Mouse (Mus musculus) forebrain, embryonic 10.5 days (tissue): ENCODE measurements around the gene Flvcr1. TPM values are rescaled to one million over a fixed set of nuclear protein-coding genes. Genes with fewer than 3 reads are reported as not detected.
A peak's percentile ranks its signal among the peaks of the same experiment; 100 is the strongest.

Experiments
- DNase-seq: peaks from one replicate; pipeline ENCODE4 v3.0.0-alpha.2; 2017; ENCODE audit warnings: low spot score; ENCODE audit errors: extremely low spot score
- H3K27ac ChIP-seq: fragments of 300-500 bp; sonication (generic); 2 replicates; pipeline ENCODE4 v1.5.1; 2016; ENCODE audit warnings: mild to moderate bottlenecking
- H3K27me3 ChIP-seq: fragments of 300-500 bp; sonication (generic); 2 replicates; pipeline ENCODE4 v1.6.1; 2016; ENCODE audit warnings: mild to moderate bottlenecking; ENCODE audit not compliant: poor library complexity, severe bottlenecking
- H3K36me3 ChIP-seq: fragments of 300-500 bp; sonication (generic); replicated peaks from 2 replicates; pipeline ENCODE4 v1.6.1; 2016; ENCODE audit warnings: mild to moderate bottlenecking, moderate library complexity
- H3K4me1 ChIP-seq: fragments of 300-500 bp; sonication (generic); 2 replicates; pipeline ENCODE4 v1.6.1; 2016
- H3K4me3 ChIP-seq: fragments of 300-500 bp; sonication (generic); 2 replicates; pipeline ENCODE4 v1.5.1; 2016; ENCODE audit warnings: mild to moderate bottlenecking, moderate library complexity
- H3K9me3 ChIP-seq: fragments of 300-500 bp; sonication (generic); 2 replicates; pipeline ENCODE4 v1.6.1; 2016; ENCODE audit warnings: mild to moderate bottlenecking, moderate library complexity
- WGBS: fragments of 180-500 bp; shearing (Covaris S2); methylation state at CpG from one replicate; pipeline ENCODE4 v1.1.7; 2016; 5-methylcytosine and 5-hydroxymethylcytosine counted together
- polyA plus RNA-seq: library from polyadenylated mRNA; unstranded; fragments of >200 nt; fragmentation: Nextera tagmentation; extraction: Ambion mirVana; gene quantifications from 2 replicates; pipeline ENCODE4 v1.2.1, GENCODE M21; 2016

Gene Flvcr1
- polyA plus RNA-seq, 1 experiment from 2014 or later = 8.2 TPM

DNA sequence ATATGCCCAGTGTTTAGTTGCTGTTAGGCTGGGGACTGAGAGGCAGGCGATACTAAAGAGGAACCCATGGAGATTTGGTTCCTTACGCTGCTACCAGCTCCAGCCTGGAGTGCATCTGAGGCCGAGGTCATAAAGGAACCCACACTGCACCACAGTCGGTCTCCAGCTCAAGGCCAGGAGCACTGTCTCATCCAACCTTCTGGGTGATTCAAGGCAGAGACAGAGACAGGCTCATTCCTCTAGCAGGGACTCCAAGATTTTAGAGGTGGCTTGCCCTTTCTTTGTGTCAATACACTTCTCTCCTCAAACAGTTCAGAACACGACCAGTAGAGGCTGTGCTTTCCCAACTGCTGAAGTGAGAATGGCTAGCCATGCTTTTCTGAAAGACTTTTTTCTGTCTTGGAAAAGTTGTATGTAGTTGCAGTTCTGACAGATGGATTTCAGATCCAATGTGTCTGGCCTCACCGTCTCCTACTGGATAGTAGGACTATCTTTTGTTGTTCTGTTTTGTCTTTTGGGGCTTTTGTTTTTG lies 29.5 kb downstream of the Flvcr1 start:
- Histone ChIP-seq H3K27me3 (no peaks in the 10 kb centered on the region), H3K27ac (no peak overlapping the region), H3K9me3 (peaks cover 7% of the 10 kb centered on the region; the same call in 1 of the 2 replicates), H3K4me1 (no peaks in the 10 kb centered on the region), H3K36me3 (no peaks in the 10 kb centered on the region), H3K4me3 (no peak overlapping the region)
- 76% methylated on average over 6 of the region's 6 CpGs for WGBS
- no peak for DNase-seq

DNA sequence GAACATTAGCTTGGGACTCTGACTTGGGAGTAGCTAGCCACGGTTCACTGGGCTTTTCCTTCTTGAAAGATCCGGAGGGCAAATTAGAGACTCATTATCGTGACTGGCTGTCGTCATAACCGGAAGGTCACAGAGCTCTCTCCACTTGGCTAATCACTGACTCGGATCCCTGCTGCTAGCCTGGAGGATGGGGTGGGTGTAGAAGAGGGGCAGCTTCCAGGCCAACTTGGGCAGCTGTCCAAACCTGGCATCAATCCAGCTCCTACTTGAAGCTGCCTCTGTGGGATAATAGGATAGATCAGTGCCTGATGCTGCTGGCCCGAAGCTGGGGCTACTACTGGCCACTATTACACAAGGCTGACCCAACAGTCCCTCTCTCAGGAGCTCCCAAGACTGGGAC lies 30.4 kb downstream of the Flvcr1 start:
- WGBS = 86% methylated on average over 7 of the region's 7 CpGs
- no peak for DNase-seq
- H3K4me1 ChIP-seq = no peaks in the 10 kb centered on the region
- H3K27ac ChIP-seq = no peak overlapping the region
- H3K36me3 ChIP-seq = no peaks in the 10 kb centered on the region
- peaks cover 7% of the 10 kb centered on the region; the same call in 1 of the 2 replicates for H3K9me3 ChIP-seq
- H3K4me3 ChIP-seq = no peak overlapping the region
- H3K27me3 ChIP-seq = no peaks in the 10 kb centered on the region

DNA sequence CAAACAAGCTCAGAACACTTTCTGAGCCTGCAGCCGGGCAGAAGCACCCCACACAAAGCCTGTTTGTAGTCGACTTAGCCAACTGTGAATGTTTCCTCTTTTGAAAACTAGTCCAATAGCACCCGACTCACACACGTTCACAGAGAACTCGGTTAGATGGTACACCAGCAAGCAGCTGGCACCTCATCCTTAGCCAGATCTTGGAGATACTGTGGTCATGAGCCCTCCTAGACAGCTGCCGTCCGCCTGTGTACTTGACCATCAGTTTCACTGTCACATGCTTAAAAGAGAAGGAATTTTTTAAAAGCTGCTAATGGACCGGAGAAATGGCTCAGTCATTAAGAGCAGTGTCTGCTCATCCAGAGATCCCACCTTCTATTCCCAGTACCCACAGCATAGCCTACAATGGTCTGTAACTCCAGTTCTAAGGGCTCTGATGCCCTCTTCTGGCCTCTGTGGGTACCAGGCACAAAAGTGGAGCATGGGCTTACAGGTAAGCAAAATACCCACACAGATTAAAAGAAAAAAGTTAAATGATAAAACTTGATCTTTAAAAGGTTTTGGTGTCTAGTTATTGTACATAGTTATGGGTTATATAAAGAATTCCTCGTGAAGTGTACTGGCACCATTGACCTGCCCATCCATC lies 36.4 kb downstream of the Flvcr1 start:
- no peak overlapping the region for H3K4me3 ChIP-seq
- no peaks in the 10 kb centered on the region for H3K27me3 ChIP-seq
- 86% methylated on average over 9 of the region's 9 CpGs for WGBS
- DNase-seq = no peak
- no peaks in the 10 kb centered on the region for H3K9me3 ChIP-seq
- H3K36me3 ChIP-seq = no peaks in the 10 kb centered on the region
- H3K27ac ChIP-seq = no peak overlapping the region
- no peaks in the 10 kb centered on the region for H3K4me1 ChIP-seq

DNA sequence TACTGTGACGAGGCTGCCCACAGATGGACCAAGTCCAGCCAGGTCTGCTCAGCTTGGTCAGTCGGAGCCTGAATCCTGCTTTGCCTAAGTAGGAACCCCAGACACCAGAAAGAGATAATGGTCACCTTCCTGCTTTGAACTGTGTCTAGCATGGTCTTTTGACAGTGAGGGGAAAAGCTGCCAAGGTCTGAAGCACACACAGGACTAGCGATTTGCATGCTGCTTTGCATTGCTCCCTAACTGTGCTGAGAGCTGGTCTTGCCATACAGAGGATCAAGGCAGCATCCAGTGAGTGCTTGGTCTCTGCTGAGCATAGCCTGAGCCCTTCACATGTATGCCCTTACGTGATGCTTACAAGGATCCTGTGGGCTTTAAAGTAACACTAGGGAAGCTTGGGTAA lies 44.5 kb downstream of the Flvcr1 start:
- H3K4me3 ChIP-seq = no peak overlapping the region
- H3K4me1 ChIP-seq = peaks cover 36% of the 10 kb centered on the region
- no peak overlapping the region for H3K27ac ChIP-seq
- H3K27me3 ChIP-seq = peaks cover 17% of the 10 kb centered on the region
- no peaks in the 10 kb centered on the region for H3K9me3 ChIP-seq
- 82% methylated on average over 4 of the region's 4 CpGs for WGBS
- H3K36me3 ChIP-seq = no peaks in the 10 kb centered on the region
- DNase-seq = no peak

DNA sequence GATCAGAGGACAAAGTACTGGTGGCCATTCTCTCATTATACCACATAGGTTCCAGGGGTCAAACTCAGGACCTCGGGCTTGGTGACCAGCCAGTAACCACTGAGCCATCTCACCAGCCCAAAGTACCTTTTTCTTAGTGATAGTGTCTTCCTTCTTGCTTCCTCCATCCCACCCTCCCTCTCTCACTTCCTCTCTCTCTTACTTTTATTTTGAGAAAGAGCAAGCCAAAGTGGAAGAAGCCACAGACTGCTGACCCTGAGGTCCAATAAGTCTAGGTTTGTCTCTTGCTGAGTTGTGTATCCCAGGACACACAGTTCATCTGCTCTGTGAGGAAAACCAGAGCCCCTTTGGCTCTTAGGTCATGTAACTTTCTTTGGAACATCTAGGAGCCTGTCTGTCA lies 45.5 kb downstream of the Flvcr1 start:
- Histone ChIP-seq H3K4me1 (peaks cover 38% of the 10 kb centered on the region), H3K36me3 (peaks cover 9% of the 10 kb centered on the region), H3K9me3 (no peaks in the 10 kb centered on the region), H3K27ac (no peak overlapping the region), H3K4me3 (no peak overlapping the region), H3K27me3 (peaks cover 17% of the 10 kb centered on the region)
- WGBS = 100% methylated on average over 1 of the region's 1 CpGs
- no peak for DNase-seq

DNA sequence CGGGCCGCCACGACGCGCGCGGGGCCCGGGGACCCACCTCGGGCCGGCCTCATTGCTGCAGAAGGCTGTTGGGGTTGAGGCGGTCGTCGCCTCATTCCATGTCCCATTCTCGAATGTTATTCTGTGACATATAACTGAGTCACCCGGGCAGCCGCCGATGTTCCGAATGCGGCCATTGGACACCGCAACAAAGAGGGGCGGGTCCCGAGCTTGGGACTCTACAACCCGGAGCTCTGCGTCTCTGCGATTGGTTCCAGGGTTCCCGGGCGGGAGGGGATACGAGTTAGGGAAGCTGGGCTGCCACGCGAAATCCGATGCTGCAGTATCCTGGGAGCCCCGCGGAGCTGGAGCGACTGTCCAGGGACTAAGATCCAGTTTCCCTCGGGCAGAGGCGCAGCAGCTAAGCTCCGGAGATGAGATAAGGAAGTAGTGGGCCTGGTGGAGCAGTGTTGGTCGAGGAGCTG lies 46.8 kb downstream of the Flvcr1 start, which contains the start of gene Vash2:
Gene Vash2 (minus strand): TSS at position 197 of the 464 bp plus-strand sequence.
- H3K9me3 ChIP-seq = no peaks in the 10 kb centered on the region
- under 1% methylated on average over 38 of the region's 38 CpGs for WGBS
- H3K27ac ChIP-seq = peak within 1 kb of the TSS; percentile 93
- H3K36me3 ChIP-seq = peaks cover 22% of the 10 kb centered on the region
- DNase-seq = peak; percentile 94
- H3K27me3 ChIP-seq = peaks cover 17% of the 10 kb centered on the region
- H3K4me1 ChIP-seq = peaks cover 38% of the 10 kb centered on the region
- H3K4me3 ChIP-seq = peak within 1 kb of the TSS; percentile 66

DNA sequence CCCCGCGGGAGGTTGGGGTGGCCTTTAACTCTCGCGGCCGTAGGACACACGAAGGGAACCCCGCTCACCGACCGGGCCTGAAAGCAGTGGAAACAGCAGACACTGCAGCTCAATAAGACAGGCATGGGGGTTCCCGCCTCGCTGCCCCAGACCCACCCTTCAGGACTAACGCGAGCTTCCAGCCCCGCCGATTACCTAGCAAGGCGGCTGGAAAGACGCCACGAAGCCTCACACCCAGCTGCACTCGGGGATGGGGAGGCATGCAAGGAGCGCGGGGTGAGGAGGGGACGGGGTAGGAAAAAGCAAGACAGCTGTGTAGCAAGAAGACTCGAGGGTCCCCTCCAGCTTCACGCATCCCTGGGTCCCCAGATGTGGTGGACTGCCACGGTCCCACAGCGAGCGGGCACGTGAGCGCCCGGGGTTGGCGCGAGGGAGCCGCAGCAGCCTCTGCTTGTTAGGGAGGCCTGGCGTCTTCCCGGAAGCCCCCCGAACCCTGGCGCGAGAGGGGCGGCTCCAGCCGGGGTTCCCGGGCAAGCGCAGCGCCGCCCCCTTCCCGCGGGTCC lies 47.4 kb downstream of the Flvcr1 start:
- Histone ChIP-seq H3K4me3 (peak overlapping the region; percentile 66), H3K9me3 (no peaks in the 10 kb centered on the region), H3K27ac (peak overlapping the region; percentile 93), H3K27me3 (peaks cover 17% of the 10 kb centered on the region), H3K4me1 (peaks cover 38% of the 10 kb centered on the region), H3K36me3 (peaks cover 28% of the 10 kb centered on the region)
- WGBS = under 1% methylated on average over 46 of the region's 46 CpGs
- no peak for DNase-seq

DNA sequence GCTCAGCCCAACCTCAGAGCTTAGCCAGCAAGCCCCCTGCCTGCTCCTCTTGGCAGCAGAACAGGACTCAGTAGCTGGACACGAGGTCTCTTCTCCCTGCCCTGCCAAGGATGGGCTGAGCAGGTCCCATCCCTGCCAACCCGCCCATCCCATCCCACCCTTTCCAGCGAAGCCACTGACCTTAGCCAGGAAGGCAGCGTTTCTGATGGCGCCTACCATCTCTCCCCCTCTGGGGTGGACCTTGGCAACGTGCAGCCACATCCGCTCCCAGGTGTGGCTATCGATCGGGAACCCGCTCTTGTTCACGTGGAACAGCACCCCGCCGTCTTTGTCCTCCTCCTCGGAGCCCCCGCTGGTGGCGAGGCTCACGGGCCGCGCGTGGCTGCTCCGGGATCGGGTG lies 48.0 kb downstream of the Flvcr1 start:
- H3K27ac ChIP-seq = peak overlapping the region; percentile 93
- H3K4me3 ChIP-seq = peak overlapping the region; percentile 66
- peaks cover 34% of the 10 kb centered on the region for H3K36me3 ChIP-seq
- peaks cover 17% of the 10 kb centered on the region for H3K27me3 ChIP-seq
- DNase-seq = peak; percentile 41
- H3K4me1 ChIP-seq = peaks cover 38% of the 10 kb centered on the region
- under 1% methylated on average over 22 of the region's 22 CpGs for WGBS
- H3K9me3 ChIP-seq = no peaks in the 10 kb centered on the region

DNA sequence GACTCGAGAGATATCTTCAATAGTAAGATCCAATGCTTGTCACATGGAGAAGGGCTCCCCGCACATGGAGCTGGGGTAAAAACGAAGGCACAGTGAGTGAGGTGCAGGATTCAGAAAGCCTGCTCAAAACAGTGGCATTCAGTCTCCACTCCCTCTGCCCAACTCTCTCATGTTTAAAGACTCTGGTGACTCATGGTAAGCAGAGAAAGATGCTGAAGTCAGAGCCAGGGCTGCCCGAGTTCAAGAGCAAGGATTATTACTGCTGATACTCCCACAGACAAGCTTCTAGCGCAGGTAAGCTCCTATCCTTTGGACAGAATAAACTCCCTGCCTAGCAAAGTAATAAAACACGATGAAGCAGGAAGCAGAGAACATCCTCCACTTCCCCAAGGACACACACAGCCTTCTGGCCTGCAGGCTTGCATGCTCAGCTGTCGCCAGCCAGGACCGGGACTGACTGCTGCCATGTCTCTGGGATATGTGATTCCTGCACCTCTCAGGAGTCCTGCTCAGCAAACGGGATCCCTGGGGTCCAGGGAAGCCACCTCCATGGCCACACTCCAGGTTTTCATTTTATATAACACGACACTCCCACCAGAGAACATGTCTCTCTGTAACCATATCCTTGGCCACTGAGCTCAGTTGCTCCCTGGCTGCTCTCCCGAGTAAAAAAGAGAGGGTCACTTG lies 48.9 kb downstream of the Flvcr1 start:
- Histone ChIP-seq H3K27ac (no peak overlapping the region), H3K27me3 (peaks cover 17% of the 10 kb centered on the region), H3K9me3 (no peaks in the 10 kb centered on the region), H3K4me1 (peaks cover 38% of the 10 kb centered on the region), H3K36me3 (peaks cover 43% of the 10 kb centered on the region), H3K4me3 (peak overlapping the region; percentile 66)
- no peak for DNase-seq
- 63% methylated on average over 11 of the region's 11 CpGs for WGBS

DNA sequence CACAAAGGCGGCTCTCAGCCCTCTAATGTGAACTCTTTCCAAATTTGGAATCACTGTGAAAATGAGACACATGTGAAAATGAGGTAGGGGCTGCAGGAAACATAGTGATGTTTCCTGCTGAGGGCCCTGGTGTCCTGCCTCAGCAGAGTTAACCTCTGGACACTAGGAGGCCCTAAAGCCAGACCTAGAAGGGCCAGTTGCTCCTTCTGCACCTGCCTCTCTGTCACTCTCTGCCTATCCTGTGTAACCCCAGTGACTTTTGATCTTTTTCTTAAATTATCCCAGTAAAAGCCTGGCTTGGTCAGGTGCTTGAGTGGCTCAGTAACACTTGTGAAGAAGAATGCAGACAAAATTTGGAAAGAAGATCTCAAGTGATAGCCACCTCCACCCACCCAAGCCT lies 51.1 kb downstream of the Flvcr1 start:
- Histone ChIP-seq H3K27ac (no peak overlapping the region), H3K4me1 (peaks cover 36% of the 10 kb centered on the region), H3K27me3 (0 out of 2 replicates have a peak, but pooled peaks cover 10% of the 10 kb centered on the region), H3K9me3 (no peaks in the 10 kb centered on the region), H3K36me3 (peaks cover 65% of the 10 kb centered on the region), H3K4me3 (no peak overlapping the region)
- WGBS = 64% methylated on average over 1 of the region's 1 CpGs
- no peak for DNase-seq

DNA sequence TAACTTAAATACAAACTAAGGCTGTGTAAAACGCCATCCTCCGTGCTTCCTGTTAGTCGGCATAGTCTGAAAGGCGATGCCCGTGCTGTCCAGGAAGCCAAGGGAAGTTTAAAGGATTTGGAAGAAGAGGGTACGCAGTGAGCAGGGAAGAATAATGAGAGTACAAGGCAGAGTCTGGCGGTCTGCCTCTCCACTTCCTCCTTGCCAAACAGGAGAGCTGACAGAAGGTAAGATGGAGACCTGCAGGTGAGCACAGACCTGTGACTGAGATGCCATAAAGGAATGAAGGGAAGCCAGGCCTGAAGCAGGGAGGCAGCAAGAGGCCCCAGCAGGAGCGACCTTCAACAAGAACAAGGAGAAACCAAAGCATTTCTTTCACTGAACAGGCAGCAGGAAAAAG lies 51.8 kb downstream of the Flvcr1 start:
- DNase-seq = no peak
- Histone ChIP-seq H3K27me3 (0 out of 2 replicates have a peak, but pooled peaks cover 10% of the 10 kb centered on the region), H3K36me3 (peaks cover 72% of the 10 kb centered on the region), H3K9me3 (no peaks in the 10 kb centered on the region), H3K27ac (no peak overlapping the region), H3K4me3 (no peak overlapping the region), H3K4me1 (peaks cover 30% of the 10 kb centered on the region)
- WGBS = 92% methylated on average over 8 of the region's 8 CpGs

DNA sequence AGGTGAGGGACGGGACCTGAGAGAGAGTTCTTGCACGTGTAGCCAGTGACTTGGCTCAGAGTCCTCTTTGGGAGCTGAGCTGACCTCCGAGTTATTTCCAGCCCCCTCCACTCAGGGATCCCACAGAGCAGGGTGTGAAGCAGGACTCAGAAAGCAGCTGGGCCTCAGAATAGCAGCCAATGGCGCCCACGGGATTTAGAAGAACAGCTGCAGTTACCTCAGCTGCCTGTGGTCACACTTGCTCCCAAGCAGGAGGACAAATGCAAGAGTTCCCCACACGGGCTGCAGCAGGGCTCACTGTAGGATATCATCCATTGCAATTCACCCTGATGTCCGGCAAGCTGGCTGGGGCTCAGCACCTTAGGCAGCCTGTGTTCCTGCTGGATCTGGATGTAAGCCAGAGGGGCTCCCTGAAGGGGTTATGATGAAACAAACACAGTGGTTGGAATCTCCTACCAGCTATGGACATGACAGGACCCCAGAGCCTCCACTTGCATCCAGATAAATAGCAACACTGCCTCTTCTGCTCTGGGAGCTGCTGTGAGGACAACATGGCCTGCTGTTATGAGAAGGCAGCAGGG lies 53.3 kb downstream of the Flvcr1 start:
- 82% methylated on average over 7 of the region's 7 CpGs for WGBS

More for the DNA sequence above, 53.3 kb downstream of the Flvcr1 start:
- Histone ChIP-seq H3K27me3 (0 out of 2 replicates have a peak, but pooled peaks cover 8% of the 10 kb centered on the region), H3K4me3 (no peak overlapping the region), H3K9me3 (no peaks in the 10 kb centered on the region), H3K36me3 (peaks cover 86% of the 10 kb centered on the region), H3K27ac (no peak overlapping the region), H3K4me1 (peaks cover 15% of the 10 kb centered on the region)
- no peak for DNase-seq
